Mouse (Mus musculus) left cerebral cortex, postnatal 4 days (tissue): ENCODE measurements at regions not wholly inside any gene's neighbourhood (a gene's known extent, or its start where the extent isn't known, plus 50 kb on each side); places are given as distances from the start of the nearest gene placed in this dataset.

Source experiments
- DNase-seq: peaks from one replicate; pipeline ENCODE4 v3.0.0-alpha.2; 2022
- intact Hi-C: fragments of 180-260 bp; cut with DNase I; formaldehyde crosslinking; loops from one replicate; pipeline ENCODE4 v1.15.1; 2025

DNA sequence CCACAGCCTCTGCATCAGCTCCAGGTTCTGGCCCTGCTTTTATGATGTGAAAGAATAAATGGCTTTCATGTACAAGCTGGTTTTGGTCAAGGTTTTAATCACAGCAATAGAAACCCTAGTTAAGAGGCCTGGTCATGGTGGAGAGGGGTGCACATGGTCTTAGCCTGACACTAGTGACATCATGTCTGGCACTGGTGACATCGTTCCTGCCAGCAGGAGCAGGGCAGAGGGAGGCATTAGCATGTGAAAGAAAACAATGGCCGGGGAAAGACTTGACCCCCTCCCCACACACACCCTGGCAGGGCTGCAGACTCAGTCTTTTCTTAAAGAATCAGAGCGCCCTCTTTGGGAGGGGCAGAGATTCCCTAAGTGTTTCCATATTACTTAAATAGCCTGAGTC is 139.2 kb downstream of the Matn1 start:
- intact Hi-C loops, result no loop called here
- no peak for DNase-seq

DNA sequence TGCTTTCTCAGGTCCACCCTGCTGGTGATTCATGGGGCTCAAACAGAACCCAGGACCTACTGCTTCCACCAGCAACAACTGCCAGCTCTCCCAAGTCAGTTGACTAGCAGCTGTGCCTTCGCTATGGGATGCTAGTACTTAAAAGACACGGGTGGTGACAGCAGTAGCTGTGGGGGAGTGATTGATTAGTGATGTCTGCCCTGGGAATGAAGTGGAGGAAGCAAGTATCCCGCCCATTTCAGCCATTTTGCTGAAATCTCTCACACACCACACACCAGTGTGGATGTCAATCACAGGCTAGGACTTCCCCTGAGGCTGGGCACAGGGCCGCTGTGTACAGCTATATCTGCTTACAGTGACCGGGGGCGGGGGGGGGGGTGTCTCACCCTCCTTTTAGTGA is 153.2 kb downstream of the Matn1 start:
- intact Hi-C loops, result no loop called here
- DNase-seq, result no peak

DNA sequence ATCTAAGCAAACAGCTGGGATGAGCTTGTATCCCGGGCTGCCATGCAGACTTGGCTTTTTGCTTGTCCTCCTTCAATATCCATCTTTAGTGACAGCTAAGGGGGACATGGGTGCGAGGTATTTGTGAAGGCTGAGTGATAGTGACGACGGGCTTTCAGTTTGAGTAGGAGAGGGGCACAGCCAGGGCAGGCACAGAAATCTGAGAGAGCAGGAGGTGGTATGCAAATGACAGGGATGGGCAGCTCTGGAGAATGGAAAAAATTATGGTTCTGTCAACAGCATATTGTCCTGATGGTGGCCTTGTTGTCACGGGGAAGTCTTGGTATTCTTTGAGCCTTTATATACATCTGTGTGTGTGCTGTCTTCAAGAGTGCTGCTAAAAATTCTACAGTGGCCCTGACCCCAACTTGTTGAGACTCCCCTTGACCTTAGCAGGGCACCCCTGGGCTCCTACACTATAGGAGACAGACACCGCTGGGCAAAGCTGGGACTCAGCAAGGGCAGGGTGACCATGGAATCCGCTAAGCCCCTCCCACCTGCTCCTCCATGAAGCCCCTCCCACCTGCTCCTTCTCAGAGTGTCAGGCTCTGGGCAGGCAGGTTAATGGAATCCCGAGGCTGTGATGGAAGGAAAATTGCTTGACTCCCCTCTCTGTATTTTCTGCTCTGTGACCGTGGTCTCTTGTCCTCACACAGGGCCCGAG is 156.1 kb downstream of the Matn1 start:
- no peak for DNase-seq
- intact Hi-C loops, result loop anchor here (10.0 kb wide), 1 partner anchor 155 kb away; no protein-coding TSS in a partner anchor

DNA sequence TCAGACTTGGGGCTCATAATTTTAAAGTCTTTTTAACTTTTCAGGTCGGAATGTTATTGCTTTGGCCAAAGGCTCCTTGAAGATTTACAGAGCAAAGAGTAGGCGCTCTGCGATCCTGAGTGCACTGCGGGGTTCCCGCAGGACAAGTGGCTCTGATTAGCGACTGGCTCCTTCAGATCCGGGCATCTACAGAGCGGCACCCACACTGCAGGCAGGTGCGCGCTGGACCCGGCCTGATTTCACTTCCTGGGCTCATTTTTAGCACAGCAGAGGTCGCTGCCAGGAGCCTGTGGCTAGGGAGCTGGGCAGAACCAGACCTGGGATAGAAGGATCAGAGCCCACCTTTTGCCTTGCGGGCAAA is 156.6 kb downstream of the Matn1 start:
- intact Hi-C loops, result loop anchor here (10.0 kb wide), 1 partner anchor 154 kb away; no protein-coding TSS in a partner anchor
- no peak for DNase-seq

DNA sequence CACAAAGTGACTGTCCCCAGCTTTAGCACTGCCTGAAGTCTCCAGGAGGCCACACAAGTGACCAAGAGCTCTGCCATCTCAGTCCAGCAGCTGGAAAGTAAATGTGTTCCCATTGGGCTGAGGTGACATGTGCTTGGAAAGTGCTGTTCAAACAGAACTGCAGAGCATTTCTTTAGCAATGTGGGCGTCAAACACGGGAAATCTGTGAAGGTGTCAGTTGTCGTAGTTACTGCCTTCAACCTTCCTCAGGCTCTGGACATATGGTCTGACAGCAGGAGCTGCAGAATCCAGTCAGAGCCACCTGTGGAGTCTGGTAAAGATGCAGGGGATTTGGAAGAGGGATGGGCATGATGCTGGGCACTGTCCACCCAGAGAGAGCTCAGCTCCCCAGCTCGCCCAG is 158.0 kb downstream of the Matn1 start:
- intact Hi-C loops, result loop anchor here (10.0 kb wide), 1 partner anchor 153 kb away; no protein-coding TSS in a partner anchor
- no peak for DNase-seq

DNA sequence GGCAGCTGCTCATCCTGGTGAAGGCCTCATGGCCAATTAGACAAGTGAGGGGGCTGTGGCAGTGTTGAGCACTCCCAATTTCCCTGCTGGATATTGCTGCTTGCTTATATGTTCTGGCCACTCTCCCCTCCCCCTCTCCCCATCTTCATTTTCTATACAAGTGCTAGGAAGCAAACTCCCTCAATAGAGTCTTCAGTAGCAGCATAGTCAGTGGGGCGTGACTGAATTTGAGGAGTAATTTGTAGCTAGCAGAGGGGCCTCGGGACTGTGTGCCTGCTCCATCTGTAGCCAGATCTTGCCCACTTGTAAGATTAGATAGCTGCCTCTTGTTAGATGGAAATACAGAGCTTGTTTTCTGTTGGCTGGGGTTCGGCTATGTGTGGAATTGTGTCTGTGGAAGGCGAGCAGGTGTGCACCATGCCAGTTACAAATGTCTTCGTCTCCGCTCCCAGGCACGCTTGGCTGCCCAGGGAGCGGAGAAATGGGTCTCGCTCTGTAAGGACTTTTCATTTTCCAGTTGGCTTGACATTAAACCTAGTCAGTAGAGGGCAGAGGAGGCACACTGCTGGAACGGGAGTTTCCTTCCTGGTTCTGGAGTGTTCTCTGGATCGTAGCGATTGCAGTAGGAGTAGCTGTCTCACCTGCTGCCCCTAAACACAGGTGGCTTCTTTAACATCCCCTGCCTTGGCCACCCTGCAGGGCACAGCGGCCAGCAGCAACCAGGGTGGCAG is 163.1 kb downstream of the Matn1 start:
- no peak for DNase-seq
- intact Hi-C loops, result loop anchor here (10.0 kb wide), 1 partner anchor 148 kb away; no protein-coding TSS in a partner anchor

DNA sequence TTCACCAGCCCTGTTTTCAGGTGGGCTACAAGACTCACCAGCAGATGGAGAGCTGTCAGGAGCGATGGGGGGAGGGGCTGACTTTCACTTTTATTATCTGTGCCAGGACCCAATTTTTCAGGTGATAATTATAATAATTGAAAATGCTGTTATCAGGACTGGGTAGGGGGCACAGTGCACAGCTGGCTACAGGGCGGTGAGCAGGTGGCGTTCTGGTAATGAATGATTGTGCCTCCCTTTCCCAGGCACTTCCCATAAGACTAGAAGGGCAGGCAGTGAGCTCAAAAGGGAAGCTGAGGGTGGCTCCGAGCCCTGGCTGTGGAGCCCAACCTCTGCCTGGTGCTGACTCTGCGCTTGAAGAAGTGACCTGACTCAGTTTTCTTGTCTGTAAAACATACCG is 168.4 kb downstream of the Matn1 start:
- intact Hi-C loops, result no loop called here
- DNase-seq, result no peak

DNA sequence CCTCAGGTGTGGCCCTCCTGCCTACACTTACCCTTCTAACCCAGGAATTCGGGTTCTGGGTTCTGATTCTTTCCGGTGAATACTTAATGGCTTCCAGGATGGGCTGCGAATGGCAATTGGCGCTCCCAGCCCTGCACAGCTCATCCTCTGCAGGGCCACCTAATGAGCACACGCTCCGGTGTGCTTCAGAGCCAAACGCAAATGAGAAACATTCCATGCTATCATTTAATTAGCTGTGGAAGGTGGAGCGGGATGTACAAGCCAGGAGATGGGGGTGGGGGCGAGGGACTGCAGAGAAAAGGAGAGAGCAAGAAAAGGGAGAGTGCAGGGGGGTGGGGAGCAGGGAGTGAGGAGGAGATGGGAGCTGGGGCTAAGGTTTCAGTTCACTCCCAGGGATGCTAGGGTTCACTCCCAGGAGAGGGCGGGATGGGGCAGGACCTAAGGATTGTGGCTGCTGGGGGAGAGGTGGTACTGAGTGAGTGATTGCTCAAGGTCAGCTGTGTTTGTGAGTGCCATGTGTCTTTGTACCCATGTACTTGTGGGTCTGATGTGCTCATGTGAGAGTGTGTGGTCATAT is 169.6 kb downstream of the Matn1 start:
- intact Hi-C loops, result no loop called here

DNA sequence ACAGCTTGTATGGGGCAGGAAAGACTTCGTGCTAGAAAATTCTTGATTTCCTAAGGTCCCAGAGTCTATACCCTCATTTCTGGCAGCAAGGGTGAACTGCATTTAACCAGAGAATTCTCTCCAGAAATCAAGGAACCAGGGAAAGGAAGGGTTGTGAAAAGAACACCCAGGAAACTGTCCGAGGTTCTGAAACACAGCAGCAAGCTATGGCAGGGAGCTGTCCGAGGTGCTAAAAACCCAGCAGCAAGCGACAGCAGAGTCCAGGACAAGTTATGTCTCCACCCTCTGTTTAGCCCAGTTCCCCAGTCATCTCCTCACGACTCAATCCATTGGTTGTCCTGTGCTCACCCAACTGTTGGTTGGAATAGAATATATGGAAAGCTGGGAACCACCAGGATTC is 171.1 kb downstream of the Matn1 start:
- intact Hi-C loops, result no loop called here
- DNase-seq, result peak; percentile 47

More for the DNA sequence above, 169.6 kb downstream of the Matn1 start:
- DNase-seq, result no peak

DNA sequence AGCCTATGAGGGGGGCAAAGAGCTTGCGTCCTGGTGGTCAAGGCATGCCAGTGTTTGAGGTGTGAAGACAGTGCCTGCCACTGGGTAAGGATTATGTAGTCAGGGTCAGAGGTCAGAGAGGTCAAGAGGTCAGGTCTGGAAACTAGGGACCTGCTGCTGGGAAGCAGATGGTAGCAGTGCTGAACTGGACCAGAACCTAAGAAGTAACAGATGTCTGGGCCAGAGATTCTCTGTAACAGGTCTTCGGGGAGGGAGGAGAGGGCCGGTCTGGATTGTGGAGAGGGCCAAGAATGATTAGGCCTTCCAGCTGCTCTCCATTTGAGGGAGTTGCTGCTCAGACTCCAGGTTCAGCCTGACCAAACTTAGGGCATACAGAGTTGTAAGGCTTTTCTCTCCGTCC is 174.4 kb downstream of the Matn1 start:
- DNase-seq, result no peak
- intact Hi-C loops, result no loop called here

DNA sequence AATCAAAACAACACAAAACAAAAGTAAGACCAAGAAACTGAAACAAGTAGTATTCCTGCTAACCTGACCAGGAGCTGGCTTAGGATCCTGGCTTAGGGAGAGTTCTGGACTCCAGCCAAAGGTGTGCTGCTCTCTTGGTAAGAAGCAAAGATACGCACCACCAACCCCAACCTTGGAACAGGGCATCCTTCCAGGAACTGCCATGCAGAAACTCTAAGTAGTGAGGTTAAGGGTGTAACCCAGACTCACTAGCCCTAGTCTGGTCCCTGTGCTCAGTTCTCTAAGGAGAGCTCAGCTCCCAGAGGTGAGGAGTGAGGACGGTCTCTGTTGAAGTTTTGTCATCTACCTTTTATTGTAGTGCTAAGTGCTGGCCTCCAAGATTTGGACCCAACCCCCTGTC is 175.4 kb downstream of the Matn1 start:
- intact Hi-C loops, result no loop called here

DNA sequence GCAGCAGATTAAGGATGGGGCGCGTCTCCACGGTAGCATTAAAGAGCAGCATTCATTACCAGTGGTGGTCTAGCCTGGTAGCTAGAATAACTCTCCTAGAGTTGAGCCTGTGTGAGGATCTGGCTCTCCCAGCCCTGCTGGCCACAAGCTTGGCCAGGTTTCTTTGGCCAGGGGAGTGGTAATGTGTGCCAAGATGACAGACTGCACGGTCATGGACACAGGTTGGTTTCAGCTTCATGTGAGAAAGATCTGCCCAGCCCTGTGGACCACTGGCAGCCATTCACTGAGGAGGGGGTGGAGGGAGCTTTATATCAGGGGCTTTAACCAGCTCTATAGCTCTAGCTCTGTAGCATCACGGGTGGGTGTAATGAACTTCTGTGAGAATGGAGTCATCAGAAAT is 176.5 kb downstream of the Matn1 start:
- peak; percentile 79 for DNase-seq
- intact Hi-C loops, result no loop called here

More for the DNA sequence above, 175.4 kb downstream of the Matn1 start:
- DNase-seq, result peak; percentile 28

DNA sequence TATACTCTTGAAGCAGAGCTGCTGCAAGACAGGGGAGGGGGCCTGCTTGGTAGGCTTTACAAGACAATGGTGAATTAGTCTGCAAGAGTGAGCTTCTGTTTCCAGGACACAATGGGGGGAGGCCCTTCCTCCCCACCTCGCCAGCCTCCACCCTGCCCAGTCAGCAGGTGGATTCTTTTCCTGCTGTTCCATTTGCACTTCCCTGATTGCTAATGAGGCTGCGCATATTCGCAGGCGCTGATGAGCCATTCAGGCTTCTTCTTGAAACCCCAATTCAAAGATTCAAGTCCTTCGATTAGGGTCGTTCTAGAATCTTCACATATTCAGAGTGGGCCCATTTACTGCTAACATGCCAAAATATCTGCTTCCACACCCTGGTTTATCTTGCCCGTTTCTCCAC is 181.8 kb downstream of the Matn1 start:
- no peak for DNase-seq
- intact Hi-C loops, result no loop called here

DNA sequence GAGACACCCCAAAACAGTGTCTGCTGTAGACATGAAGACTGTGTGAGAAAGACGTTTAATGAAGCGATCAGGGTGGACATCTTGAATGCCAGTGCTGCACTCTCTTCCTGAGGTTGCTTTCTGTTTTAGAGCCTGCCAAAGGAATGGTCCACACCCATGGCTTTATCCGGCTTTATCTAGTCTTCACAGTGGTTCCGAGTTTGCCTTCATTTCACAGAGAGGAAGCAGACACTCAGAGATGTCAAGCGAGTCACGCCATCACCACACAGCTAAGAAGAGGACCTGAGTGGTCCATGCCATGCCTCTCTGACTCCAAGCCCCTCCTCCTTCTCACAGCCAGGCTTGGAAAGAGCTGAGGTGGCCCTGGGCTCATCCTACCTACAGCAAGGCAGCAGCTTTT is 182.7 kb downstream of the Matn1 start:
- intact Hi-C loops, result no loop called here

DNA sequence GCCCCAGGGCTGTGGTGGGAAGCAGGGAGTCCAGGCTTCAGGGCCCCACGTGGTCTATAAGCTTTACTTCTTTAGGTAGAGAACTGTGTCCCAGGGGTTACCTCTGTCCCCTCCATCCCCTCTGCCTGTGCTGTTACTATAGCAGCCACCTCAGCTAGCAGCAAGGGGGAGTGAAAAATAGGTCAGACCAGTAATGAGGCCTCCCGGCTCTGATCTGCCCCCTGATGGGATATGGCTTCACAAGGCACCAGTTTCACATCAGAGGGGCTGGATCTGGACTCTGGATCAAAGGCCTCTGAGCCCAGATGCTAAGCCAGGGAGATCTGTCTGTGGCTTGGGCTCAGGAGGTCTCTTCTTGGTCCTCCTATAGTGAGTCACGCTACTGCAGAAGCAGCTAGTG is 184.5 kb downstream of the Matn1 start:
- intact Hi-C loops, result no loop called here
- DNase-seq, result no peak

More for the DNA sequence above, 182.7 kb downstream of the Matn1 start:
- DNase-seq, result no peak

DNA sequence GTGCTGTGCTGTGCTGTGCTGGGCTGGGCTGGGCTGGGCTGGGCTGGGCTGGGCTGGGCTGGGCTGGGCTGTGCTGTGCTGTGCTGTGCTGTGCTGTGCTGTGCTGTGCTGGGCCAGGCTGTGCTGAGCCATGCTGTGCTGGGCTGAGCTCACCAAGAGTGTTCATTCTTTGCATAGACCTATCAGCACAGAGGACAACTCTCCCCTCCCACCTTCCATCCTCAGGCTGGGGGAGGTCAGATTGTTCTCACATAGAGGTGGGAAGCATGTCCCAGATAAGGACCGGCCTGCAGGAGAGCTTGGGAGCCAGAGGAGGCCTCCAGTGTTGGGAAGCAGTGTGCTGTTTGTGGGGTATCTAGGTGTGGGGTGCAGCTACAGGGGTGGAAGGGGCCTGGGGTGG is 188.0 kb downstream of the Matn1 start:
- intact Hi-C loops, result no loop called here
- DNase-seq, result no peak

DNA sequence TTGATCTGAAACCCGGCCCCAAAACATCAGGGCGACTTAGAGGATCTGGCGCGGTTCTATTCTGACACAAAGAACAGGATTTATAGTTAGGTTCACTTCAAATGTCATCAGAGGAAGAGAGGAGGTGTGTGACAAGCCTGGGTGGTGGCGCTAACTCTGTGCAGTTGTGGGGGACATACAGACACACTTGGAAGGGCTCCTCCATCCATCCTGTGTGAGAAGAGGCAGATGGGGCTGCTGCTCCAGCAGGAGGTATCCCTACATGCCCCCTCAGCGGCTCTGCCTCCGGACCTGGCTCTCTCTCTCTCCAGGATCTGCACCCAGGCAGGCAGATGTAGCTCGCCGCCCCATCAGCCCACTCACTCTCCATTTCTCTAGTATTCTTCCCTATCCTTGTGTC is 188.6 kb downstream of the Matn1 start:
- intact Hi-C loops, result no loop called here
- no peak for DNase-seq

DNA sequence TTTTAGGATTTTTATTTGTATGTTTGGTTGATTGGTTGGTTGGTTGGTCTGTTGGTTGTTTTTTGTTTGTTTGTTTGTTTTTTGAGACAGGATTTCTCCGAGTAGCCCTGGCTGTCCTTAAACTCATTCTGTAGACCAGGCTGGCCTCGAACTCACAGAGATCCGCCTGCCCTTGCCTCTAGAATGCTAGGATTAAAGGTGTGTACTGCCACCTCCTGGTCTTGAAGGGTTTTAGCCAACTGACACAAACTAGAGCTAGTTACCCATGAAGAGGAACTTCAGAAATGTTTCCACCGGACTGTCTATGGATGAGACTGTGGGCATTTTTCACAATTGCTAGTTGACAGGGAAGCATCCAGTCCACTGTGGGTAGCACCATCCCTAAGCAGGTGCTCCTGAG is 191.7 kb downstream of the Matn1 start:
- DNase-seq, result no peak
- intact Hi-C loops, result no loop called here

DNA sequence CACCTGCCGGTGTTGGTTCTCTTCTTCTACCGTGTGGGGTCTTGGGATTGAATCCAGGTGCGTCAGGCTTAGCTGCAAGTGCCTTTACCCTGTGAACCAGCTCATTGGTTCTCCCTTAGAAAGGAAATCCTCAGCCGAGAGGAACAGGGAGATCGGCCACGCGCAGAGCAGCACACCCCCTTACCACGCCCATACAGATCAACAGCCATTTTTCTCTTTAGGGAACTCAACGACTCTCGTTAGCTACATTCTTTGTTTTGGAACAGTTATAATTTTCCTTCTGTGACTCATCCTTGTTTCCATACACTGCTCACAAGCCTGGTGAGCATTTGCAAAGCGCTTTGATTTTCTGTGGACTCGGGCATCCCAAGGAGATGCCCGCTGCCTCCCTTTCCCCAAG is 194.7 kb downstream of the Matn1 start:
- intact Hi-C loops, result no loop called here
- no peak for DNase-seq

DNA sequence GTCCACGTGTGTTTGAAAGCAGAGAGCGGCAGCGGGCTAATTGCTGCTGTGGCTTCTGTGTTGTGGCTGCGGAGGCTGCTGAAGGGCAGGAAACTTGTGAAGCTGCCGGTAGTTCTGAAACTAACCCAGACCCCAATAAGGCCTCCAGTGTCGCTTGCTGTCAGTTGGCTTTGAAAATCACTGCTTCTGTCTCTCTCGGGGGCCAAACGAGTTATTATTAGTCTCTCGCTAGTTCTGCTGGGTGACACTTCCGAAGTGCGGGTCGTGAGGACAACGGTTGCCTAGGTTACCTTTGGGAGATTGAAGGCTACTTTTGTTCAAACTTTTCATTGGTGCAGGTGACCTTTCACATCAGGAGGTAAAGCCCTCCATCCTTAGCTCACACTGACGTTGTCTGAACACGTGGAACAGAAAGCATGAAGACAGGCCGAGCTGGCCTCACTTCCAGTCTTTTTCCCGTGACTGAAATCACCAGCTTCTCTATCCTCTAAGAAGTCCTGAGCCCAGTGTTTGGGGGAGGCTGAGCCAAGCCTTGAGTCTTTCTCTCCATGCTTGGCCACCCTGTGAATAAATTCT is 197.8 kb downstream of the Matn1 start:
- DNase-seq, result no peak

DNA sequence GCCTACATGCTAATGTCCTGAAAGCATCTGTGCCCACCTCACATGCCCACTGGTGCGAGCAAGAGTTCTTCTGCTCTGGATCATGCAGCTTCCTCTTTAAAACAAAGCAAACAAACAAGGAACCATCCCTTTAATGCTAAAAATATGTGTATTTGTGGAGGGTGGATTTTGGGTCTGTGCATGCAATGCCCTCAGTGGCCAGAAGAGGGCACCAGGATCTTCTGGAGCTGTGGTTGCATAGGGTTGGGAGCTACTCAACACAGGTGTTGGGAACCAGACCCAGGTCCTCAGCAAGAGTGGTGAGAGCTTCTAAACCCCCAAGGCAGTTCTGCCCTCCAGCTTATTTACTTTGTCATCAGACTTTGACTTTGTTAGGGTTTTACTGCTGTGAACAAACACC is 201.3 kb downstream of the Matn1 start:
- DNase-seq, result no peak
- intact Hi-C loops, result no loop called here

More for the DNA sequence above, 197.8 kb downstream of the Matn1 start:
- intact Hi-C loops, result no loop called here
